Mouse (Mus musculus) T-cell, adult 2 months (primary cell): ENCODE measurements around the gene Zyg11a.
"Not testable (repeated sequence)": the region's sequence is repeated elsewhere in the genome, so short reads cannot be mapped to it uniquely, and the experiment has no call there.

Experiments used
- DNase-seq: peaks from one replicate; pipeline ENCODE4 v3.0.0; 2022; ENCODE audit warnings: low spot score

The Zyg11a gene

GRCm38 (mm10) chr4:108144880-108145279 is 73.0 kb downstream of the Zyg11a start, which contains the start of gene Scp2:
TSS of gene Scp2 (minus strand) at chr4:108144998.
- no peak for DNase-seq

GRCm38 (mm10) chr4:108143778-108144177 is 74.1 kb downstream of the Zyg11a start:
- no peak for DNase-seq

GRCm38 (mm10) chr4:108143178-108143577 is 74.7 kb downstream of the Zyg11a start:
- DNase-seq: not testable (repeated sequence)

GRCm38 (mm10) chr4:108136938-108137337 is 80.9 kb downstream of the Zyg11a start:
- no peak for DNase-seq
